Mouse (Mus musculus): ENCODE measurements at regions not wholly inside any gene's neighbourhood (a gene's known extent, or its start where the extent isn't known, plus 50 kb on each side); places are given as distances from the start of the nearest gene placed in this dataset.

DNA sequence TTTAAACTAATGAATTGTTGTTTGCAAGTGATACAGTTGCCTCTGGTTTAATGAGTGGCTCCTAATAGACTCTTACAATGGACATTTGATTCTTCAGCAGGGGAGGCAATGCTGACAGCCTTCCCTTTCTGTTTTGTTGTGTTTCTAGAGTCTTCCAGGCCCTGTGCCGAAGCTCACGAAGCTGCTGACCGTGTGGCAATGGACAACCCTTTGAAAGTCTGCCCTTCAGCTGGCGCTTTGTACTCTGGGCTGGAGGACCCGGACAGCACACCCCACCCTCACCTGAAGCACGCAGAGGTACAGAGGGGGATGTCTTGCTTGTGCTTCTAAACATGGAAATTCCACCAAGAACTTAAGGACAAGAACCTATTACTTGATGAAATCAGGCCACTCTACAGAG is 85.3 kb upstream of the Kcnd3 start:
- H3K27ac ChIP-seq (ENCODE audit: insufficient read depth, low read depth, low read length, poor library complexity, severe bottlenecking): no peak overlapping the region
- no peaks in the 10 kb centered on the region for H3K9me3 ChIP-seq (ENCODE audit: control insufficient read depth, insufficient read depth, low read depth, low read length)
- no peak overlapping the region for H3K9ac ChIP-seq (ENCODE audit: insufficient read depth, low read depth, low read length, poor library complexity, severe bottlenecking)
- TF ChIP-seq ZNF384 (IDR thresholded peaks at IDR 0.05; ENCODE audit: low read depth, low read length): no peak
- no peak for TF ChIP-seq HCFC1 (IDR thresholded peaks at IDR 0.05; ENCODE audit: borderline replicate concordance, insufficient read depth, low read length)
- TF ChIP-seq CHD2 (IDR thresholded peaks at IDR 0.05; ENCODE audit: low read depth, low read length): no peak
- no peak for TF ChIP-seq MAFK (IDR thresholded peaks at IDR 0.05; ENCODE audit: insufficient read depth, low read depth, low read length)
- TF ChIP-seq ZC3H11A (IDR thresholded peaks at IDR 0.05; ENCODE audit: borderline replicate concordance, low read depth, low read length): no peak
- no peaks in the 10 kb centered on the region for H3K4me1 ChIP-seq (ENCODE audit: control insufficient read depth in 2 of 2, insufficient read depth in 2 of 2, low read length in 2 of 2, poor library complexity in 1 of 2)
- no peak overlapping the region for H3K4me3 ChIP-seq (ENCODE audit: insufficient read depth in 1 of 2, low read depth in 1 of 2, low read length in 2 of 2, poor library complexity in 1 of 2, severe bottlenecking in 1 of 2)
- DNase-seq (ENCODE audit: low read depth, low spot score): no peak
- in situ Hi-C loops (cut with MboI; ENCODE audit: low sequenced_read_pairs in 2 of 2, unreplicated experiment in 2 of 2): no loop called here
- no peaks in the 10 kb centered on the region for H3K36me3 ChIP-seq (ENCODE audit: control insufficient read depth, insufficient read depth, low read length, poor library complexity, severe bottlenecking)

DNA sequence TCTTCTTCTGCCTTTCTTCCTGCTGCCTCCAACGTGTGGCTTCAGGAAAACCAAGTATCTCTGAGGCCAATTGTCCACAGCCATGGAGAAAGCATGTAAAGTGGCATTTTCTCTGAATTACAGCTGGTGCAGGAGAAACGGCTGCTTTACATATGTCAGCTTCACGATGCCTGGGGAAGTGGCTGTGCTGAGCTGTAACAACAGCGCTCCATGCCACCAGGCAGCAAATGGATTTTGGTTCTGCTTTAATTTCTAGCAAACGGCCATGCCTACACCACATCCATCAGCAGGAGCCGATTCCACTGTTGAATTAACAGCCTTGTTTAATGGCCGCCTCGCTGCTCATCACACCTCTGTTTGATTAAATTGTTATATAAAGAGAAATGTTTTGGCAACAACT is 84.2 kb upstream of the Kcnd3 start:
- TF ChIP-seq ZC3H11A (IDR thresholded peaks at IDR 0.05; ENCODE audit: borderline replicate concordance, low read depth, low read length) (no peak), MAFK (IDR thresholded peaks at IDR 0.05; ENCODE audit: insufficient read depth, low read depth, low read length) (no peak), ZNF384 (IDR thresholded peaks at IDR 0.05; ENCODE audit: low read depth, low read length) (no peak), HCFC1 (IDR thresholded peaks at IDR 0.05; ENCODE audit: borderline replicate concordance, insufficient read depth, low read length) (no peak), CHD2 (IDR thresholded peaks at IDR 0.05; ENCODE audit: low read depth, low read length) (no peak)
- Histone ChIP-seq H3K9ac (ENCODE audit: insufficient read depth, low read depth, low read length, poor library complexity, severe bottlenecking) (no peak overlapping the region), H3K36me3 (ENCODE audit: control insufficient read depth, insufficient read depth, low read length, poor library complexity, severe bottlenecking) (no peaks in the 10 kb centered on the region), H3K9me3 (ENCODE audit: control insufficient read depth, insufficient read depth, low read depth, low read length) (no peaks in the 10 kb centered on the region), H3K4me3 (ENCODE audit: insufficient read depth in 1 of 2, low read depth in 1 of 2, low read length in 2 of 2, poor library complexity in 1 of 2, severe bottlenecking in 1 of 2) (no peak overlapping the region), H3K27ac (ENCODE audit: insufficient read depth, low read depth, low read length, poor library complexity, severe bottlenecking) (no peak overlapping the region), H3K4me1 (ENCODE audit: control insufficient read depth in 2 of 2, insufficient read depth in 2 of 2, low read length in 2 of 2, poor library complexity in 1 of 2) (no peaks in the 10 kb centered on the region)
- DNase-seq (ENCODE audit: low read depth, low spot score): no peak
- in situ Hi-C loops (cut with MboI; ENCODE audit: low sequenced_read_pairs in 2 of 2, unreplicated experiment in 2 of 2): no loop called here

DNA sequence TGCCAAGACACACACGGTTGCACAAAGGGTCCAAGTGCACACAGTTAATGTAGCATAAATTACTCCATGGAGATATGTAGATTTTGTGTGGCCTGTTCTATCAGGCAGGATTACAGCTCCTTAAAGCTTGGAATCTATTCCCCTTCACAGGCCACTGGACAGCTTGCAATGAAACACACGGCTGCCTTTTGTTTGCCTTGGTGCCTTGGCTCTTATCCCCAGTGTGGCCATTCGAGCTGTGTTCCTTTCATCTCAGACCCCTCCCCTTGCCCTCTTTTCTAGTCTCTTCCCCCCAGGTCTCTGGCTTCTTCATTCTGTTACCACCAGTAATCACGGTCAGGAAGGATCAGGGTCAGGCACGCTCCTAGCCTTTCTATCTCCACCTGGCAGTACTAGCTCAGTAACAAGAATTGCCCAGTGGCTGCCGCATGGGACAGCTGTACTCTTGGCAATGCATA is 79.7 kb upstream of the Kcnd3 start:
- Histone ChIP-seq H3K36me3 (ENCODE audit: control insufficient read depth, insufficient read depth, low read length, poor library complexity, severe bottlenecking) (no peaks in the 10 kb centered on the region), H3K27ac (ENCODE audit: insufficient read depth, low read depth, low read length, poor library complexity, severe bottlenecking) (no peak overlapping the region), H3K4me3 (ENCODE audit: insufficient read depth in 1 of 2, low read depth in 1 of 2, low read length in 2 of 2, poor library complexity in 1 of 2, severe bottlenecking in 1 of 2) (no peak overlapping the region), H3K9ac (ENCODE audit: insufficient read depth, low read depth, low read length, poor library complexity, severe bottlenecking) (no peak overlapping the region), H3K9me3 (ENCODE audit: control insufficient read depth, insufficient read depth, low read depth, low read length) (no peaks in the 10 kb centered on the region), H3K4me1 (ENCODE audit: control insufficient read depth in 2 of 2, insufficient read depth in 2 of 2, low read length in 2 of 2, poor library complexity in 1 of 2) (no peaks in the 10 kb centered on the region)
- TF ChIP-seq ZNF384 (IDR thresholded peaks at IDR 0.05; ENCODE audit: low read depth, low read length): no peak
- no peak for TF ChIP-seq HCFC1 (IDR thresholded peaks at IDR 0.05; ENCODE audit: borderline replicate concordance, insufficient read depth, low read length)
- no peak for TF ChIP-seq CHD2 (IDR thresholded peaks at IDR 0.05; ENCODE audit: low read depth, low read length)
- no peak for TF ChIP-seq ZC3H11A (IDR thresholded peaks at IDR 0.05; ENCODE audit: borderline replicate concordance, low read depth, low read length)
- in situ Hi-C loops (cut with MboI; ENCODE audit: low sequenced_read_pairs in 2 of 2, unreplicated experiment in 2 of 2): no loop called here
- DNase-seq (ENCODE audit: low read depth, low spot score): no peak

DNA sequence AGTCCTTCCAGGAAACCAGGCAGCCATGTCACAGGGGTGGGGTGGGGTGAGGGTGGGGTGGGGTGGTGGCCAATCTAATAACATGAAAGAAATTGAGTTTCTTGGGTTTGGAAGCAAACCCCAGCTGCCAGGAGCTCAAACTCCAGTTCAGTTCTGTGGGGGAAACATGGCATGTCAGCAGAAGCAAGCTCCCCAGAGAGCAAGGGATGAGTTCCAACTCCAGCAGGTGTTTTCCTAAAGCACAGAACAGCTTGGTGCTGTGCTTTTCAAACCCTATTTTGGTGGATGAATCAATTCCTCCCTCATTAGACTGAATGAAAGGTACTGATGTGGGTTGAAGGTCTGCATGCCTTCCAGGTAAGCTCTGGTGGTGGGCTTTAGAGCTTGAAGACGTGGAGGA is 77.8 kb upstream of the Kcnd3 start:
- no peak for DNase-seq (ENCODE audit: low read depth, low spot score)
- no peaks in the 10 kb centered on the region for H3K4me1 ChIP-seq (ENCODE audit: control insufficient read depth in 2 of 2, insufficient read depth in 2 of 2, low read length in 2 of 2, poor library complexity in 1 of 2)
- H3K27ac ChIP-seq (ENCODE audit: insufficient read depth, low read depth, low read length, poor library complexity, severe bottlenecking): no peak overlapping the region
- no peak overlapping the region for H3K9ac ChIP-seq (ENCODE audit: insufficient read depth, low read depth, low read length, poor library complexity, severe bottlenecking)
- no peaks in the 10 kb centered on the region for H3K36me3 ChIP-seq (ENCODE audit: control insufficient read depth, insufficient read depth, low read length, poor library complexity, severe bottlenecking)
- in situ Hi-C loops (cut with MboI; ENCODE audit: low sequenced_read_pairs in 2 of 2, unreplicated experiment in 2 of 2): no loop called here
- H3K9me3 ChIP-seq (ENCODE audit: control insufficient read depth, insufficient read depth, low read depth, low read length): no peaks in the 10 kb centered on the region
- TF ChIP-seq ZC3H11A (IDR thresholded peaks at IDR 0.05; ENCODE audit: borderline replicate concordance, low read depth, low read length): no peak
- no peak for TF ChIP-seq MAFK (IDR thresholded peaks at IDR 0.05; ENCODE audit: insufficient read depth, low read depth, low read length)
- no peak for TF ChIP-seq HCFC1 (IDR thresholded peaks at IDR 0.05; ENCODE audit: borderline replicate concordance, insufficient read depth, low read length)
- no peak for TF ChIP-seq ZNF384 (IDR thresholded peaks at IDR 0.05; ENCODE audit: low read depth, low read length)
- TF ChIP-seq CHD2 (IDR thresholded peaks at IDR 0.05; ENCODE audit: low read depth, low read length): no peak
- H3K4me3 ChIP-seq (ENCODE audit: insufficient read depth in 1 of 2, low read depth in 1 of 2, low read length in 2 of 2, poor library complexity in 1 of 2, severe bottlenecking in 1 of 2): no peak overlapping the region

DNA sequence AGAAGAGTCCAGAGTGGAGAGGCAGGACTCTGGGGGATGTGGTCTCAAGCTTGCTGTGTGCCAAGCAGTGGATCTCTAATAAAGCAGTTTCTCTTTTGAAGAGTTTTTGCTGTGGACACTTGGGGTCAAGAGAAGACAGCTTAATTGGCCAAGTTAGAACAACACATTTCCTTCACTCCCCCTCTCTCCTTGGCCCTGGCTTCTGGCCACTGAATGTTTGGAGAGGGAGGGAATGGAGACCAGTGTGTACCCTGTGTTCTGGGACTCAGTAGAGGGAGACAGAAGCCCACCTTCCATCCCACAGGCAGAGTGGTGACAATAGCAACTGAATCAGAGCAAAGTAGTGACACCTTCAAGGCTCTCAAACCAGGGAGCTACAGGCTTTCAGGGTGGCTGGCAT is 77.3 kb upstream of the Kcnd3 start:
- no peak for DNase-seq (ENCODE audit: low read depth, low spot score)
- H3K36me3 ChIP-seq (ENCODE audit: control insufficient read depth, insufficient read depth, low read length, poor library complexity, severe bottlenecking): no peaks in the 10 kb centered on the region
- TF ChIP-seq CHD2 (IDR thresholded peaks at IDR 0.05; ENCODE audit: low read depth, low read length) (no peak), ZC3H11A (IDR thresholded peaks at IDR 0.05; ENCODE audit: borderline replicate concordance, low read depth, low read length) (no peak), ZNF384 (IDR thresholded peaks at IDR 0.05; ENCODE audit: low read depth, low read length) (no peak), HCFC1 (IDR thresholded peaks at IDR 0.05; ENCODE audit: borderline replicate concordance, insufficient read depth, low read length) (no peak), MAFK (IDR thresholded peaks at IDR 0.05; ENCODE audit: insufficient read depth, low read depth, low read length) (no peak)
- in situ Hi-C loops (cut with MboI; ENCODE audit: low sequenced_read_pairs in 2 of 2, unreplicated experiment in 2 of 2): no loop called here
- no peaks in the 10 kb centered on the region for H3K9me3 ChIP-seq (ENCODE audit: control insufficient read depth, insufficient read depth, low read depth, low read length)
- no peak overlapping the region for H3K4me3 ChIP-seq (ENCODE audit: insufficient read depth in 1 of 2, low read depth in 1 of 2, low read length in 2 of 2, poor library complexity in 1 of 2, severe bottlenecking in 1 of 2)
- no peak overlapping the region for H3K9ac ChIP-seq (ENCODE audit: insufficient read depth, low read depth, low read length, poor library complexity, severe bottlenecking)
- H3K27ac ChIP-seq (ENCODE audit: insufficient read depth, low read depth, low read length, poor library complexity, severe bottlenecking): no peak overlapping the region
- H3K4me1 ChIP-seq (ENCODE audit: control insufficient read depth in 2 of 2, insufficient read depth in 2 of 2, low read length in 2 of 2, poor library complexity in 1 of 2): no peaks in the 10 kb centered on the region
